Mouse (Mus musculus): ENCODE measurements around the gene Nicn1.

GRCm38 (mm10) chr9:108307021-108307807 is 17.0 kb downstream of the Nicn1 start:
- TF ChIP-seq POLR2A (IDR thresholded peaks at IDR 0.05; ENCODE audit: borderline replicate concordance, low read depth, low read length) (no peak), CTCF (IDR thresholded peaks at IDR 0.05; ENCODE audit: low read depth, low read length) (no peak)

Data from bone marrow macrophage, adult 2 months (primary cell).